Mouse (Mus musculus): ENCODE data around the gene Tor1a.

The Tor1a gene

GRCm38 (mm10) chr2:30967352-30968327, at the start of gene Tor1a:
Tor1a (minus strand) TSS chr2:30967933.
- DNase-seq (ENCODE audit: extremely low spot score): peak; percentile 92

GRCm38 (mm10) chr2:31013371-31014120, 45.8 kb upstream of the Tor1a start:
- no peak for DNase-seq (ENCODE audit: extremely low spot score)

- DNase-seq (ENCODE audit: extremely low spot score): no peak
Measured at GRCm38 (mm10) chr2:31007208-31007607, 39.5 kb upstream of the Tor1a start.

GRCm38 (mm10) chr2:31006434-31006833, 38.7 kb upstream of the Tor1a start:
- DNase-seq (ENCODE audit: extremely low spot score): no peak

GRCm38 (mm10) chr2:31005453-31005852, 37.7 kb upstream of the Tor1a start:
- DNase-seq (ENCODE audit: extremely low spot score): no peak

- no peak for DNase-seq (ENCODE audit: extremely low spot score)
Measured at GRCm38 (mm10) chr2:31002857-31003256, 35.1 kb upstream of the Tor1a start.

GRCm38 (mm10) chr2:30998443-30999260, 30.9 kb upstream of the Tor1a start:
- no peak for DNase-seq (ENCODE audit: extremely low spot score)

- DNase-seq (ENCODE audit: extremely low spot score): no peak
Measured at GRCm38 (mm10) chr2:30995432-30995996, 27.8 kb upstream of the Tor1a start.

GRCm38 (mm10) chr2:30994853-30995252, 27.1 kb upstream of the Tor1a start:
- DNase-seq (ENCODE audit: extremely low spot score): no peak

GRCm38 (mm10) chr2:30990221-30990620, 22.5 kb upstream of the Tor1a start:
- DNase-seq (ENCODE audit: extremely low spot score): no peak

GRCm38 (mm10) chr2:30985111-30986020, 17.6 kb upstream of the Tor1a start:
- peak; percentile 25 for DNase-seq (ENCODE audit: extremely low spot score)

- DNase-seq (ENCODE audit: extremely low spot score): no peak
Measured at GRCm38 (mm10) chr2:30983024-30983423, 15.3 kb upstream of the Tor1a start.

GRCm38 (mm10) chr2:30981790-30982513, 14.2 kb upstream of the Tor1a start, which contains the start of the genes BC005624 and Usp20:
BC005624 (minus strand) TSS chr2:30982201.
Usp20 (plus strand) TSS chr2:30982279.
- peak; percentile 100 for DNase-seq (ENCODE audit: extremely low spot score)

GRCm38 (mm10) chr2:30966826-30967225, 907 bp downstream of the Tor1a start:
- DNase-seq (ENCODE audit: extremely low spot score): no peak

GRCm38 (mm10) chr2:30965627-30966026, 2.1 kb downstream of the Tor1a start:
- no peak for DNase-seq (ENCODE audit: extremely low spot score)

GRCm38 (mm10) chr2:30962570-30963254, 5.0 kb downstream of the Tor1a start:
- no peak for DNase-seq (ENCODE audit: extremely low spot score)

- no peak for DNase-seq (ENCODE audit: extremely low spot score)
Measured at GRCm38 (mm10) chr2:30959856-30960255, 7.9 kb downstream of the Tor1a start.

GRCm38 (mm10) chr2:30958726-30959125, 9.0 kb downstream of the Tor1a start:
- DNase-seq (ENCODE audit: extremely low spot score): no peak

GRCm38 (mm10) chr2:30957511-30957910, 10.2 kb downstream of the Tor1a start:
- DNase-seq (ENCODE audit: extremely low spot score): no peak
